Mouse (Mus musculus) limb, embryonic 14.5 days (tissue): ENCODE data around the gene 1700030J22Rik. TPM values are rescaled to one million over a fixed set of nuclear protein-coding genes. Genes with fewer than 3 reads are reported as not detected.

Source experiments
- ATAC-seq: fragments of 200-750 bp; cut with Nextera tagmentation; 2 replicates; pipeline ENCODE4 v1.8.0; 2017; ENCODE audit warnings: low read depth, moderate number of reproducible peaks, moderate TSS enrichment; ENCODE audit not compliant: low FRiP score
- DNase-seq: peaks from one replicate; pipeline ENCODE4 v3.0.0-alpha.2; 2015; ENCODE audit warnings: low spot score
- H3K27ac ChIP-seq: fragments of 300-500 bp; sonication (generic); replicated peaks from 2 replicates; pipeline ENCODE4 v1.5.1; 2014; ENCODE audit warnings: low read depth, mild to moderate bottlenecking, low read length, moderate library complexity, mixed read lengths
- H3K27me3 ChIP-seq: fragments of 300-500 bp; sonication (generic); 2 replicates; pipeline ENCODE4 v1.6.1; 2014; ENCODE audit warnings: low read length, mixed read lengths; ENCODE audit not compliant: control insufficient read depth, insufficient read depth
- H3K36me3 ChIP-seq: fragments of 300-500 bp; sonication (generic); 2 replicates; pipeline ENCODE4 v1.6.1; 2014; ENCODE audit warnings: mild to moderate bottlenecking, low read length, moderate library complexity, mixed read lengths; ENCODE audit not compliant: control insufficient read depth, insufficient read depth
- H3K4me1 ChIP-seq: fragments of 300-500 bp; sonication (generic); 2 replicates; pipeline ENCODE4 v1.6.1; 2014; ENCODE audit warnings: antibody characterized with exemption, low read length, mixed read lengths; ENCODE audit not compliant: control insufficient read depth, insufficient read depth
- H3K4me2 ChIP-seq: fragments of 300-500 bp; sonication (generic); replicated peaks from 2 replicates; pipeline ENCODE4 v1.6.1; 2014; ENCODE audit warnings: low read depth, mild to moderate bottlenecking, low read length, moderate library complexity; ENCODE audit not compliant: severe bottlenecking
- H3K4me3 ChIP-seq: fragments of 300-500 bp; sonication (generic); replicated peaks from 2 replicates; pipeline ENCODE4 v1.5.1; 2014; ENCODE audit warnings: low read length
- H3K9ac ChIP-seq: fragments of 300-500 bp; sonication (generic); 2 replicates; pipeline ENCODE4 v1.6.1; 2014; ENCODE audit warnings: mild to moderate bottlenecking, low read depth, low read length, moderate library complexity; ENCODE audit not compliant: severe bottlenecking
- H3K9me3 ChIP-seq: fragments of 300-500 bp; sonication (generic); 2 replicates; pipeline ENCODE4 v1.6.1; 2016; ENCODE audit warnings: low read length; ENCODE audit not compliant: control insufficient read depth
- POLR2A ChIP-seq: fragments of 200-500 bp; IDR thresholded peaks from 2 replicates; pipeline ENCODE4 v1.8.0; 2012; ENCODE audit warnings: inconsistent platforms, mild to moderate bottlenecking, moderate library complexity, borderline replicate concordance; ENCODE audit not compliant: insufficient read depth, insufficient read length; ENCODE audit errors: extremely low read depth
- WGBS: fragments of 180-500 bp; shearing (Covaris S2); extraction: QIAGEN DNeasy Blood & Tissue Kit; methylation state at CpG from one replicate; pipeline ENCODE4 v1.1.7; 2014; 5-methylcytosine and 5-hydroxymethylcytosine counted together
- polyA plus RNA-seq, 2 experiments: library from polyadenylated mRNA; depleted of rRNA in 1 of 2; stranded (reverse) in 1 of 2; unstranded in 1 of 2; fragments of >200 nt; fragmentation: Nextera tagmentation in 1 of 2; extraction: Ambion mirVana in 1 of 2; gene quantifications; 2 replicates each; pipeline versions ENCODE4 v1.2.1 to v1.2.3; 2012 to 2014

The 1700030J22Rik gene
- polyA plus RNA-seq, 2 experiments: 0.74 to 1.1 TPM

GRCm38 (mm10) chr8:116944385-116944696 is 34.4 kb downstream of the 1700030J22Rik start:
- Histone ChIP-seq H3K4me2 (peak overlapping the region; percentile 94), H3K27me3 (no peaks in the 10 kb centered on the region), H3K36me3 (no peaks in the 10 kb centered on the region), H3K9me3 (no peaks in the 10 kb centered on the region), H3K9ac (peak overlapping the region; percentile 85; the same call in 1 of the 2 replicates), H3K4me1 (peaks cover 10% of the 10 kb centered on the region), H3K27ac (no peak overlapping the region), H3K4me3 (peak overlapping the region; percentile 98)
- DNase-seq (no peak), ATAC-seq (no peak)
- 14% methylated on average over 4 of the region's 4 CpGs for WGBS
- TF ChIP-seq POLR2A: no peak

GRCm38 (mm10) chr8:116943555-116944384 is 35.0 kb downstream of the 1700030J22Rik start:
- Histone ChIP-seq H3K9me3 (no peaks in the 10 kb centered on the region), H3K27ac (no peak overlapping the region), H3K4me1 (peaks cover 10% of the 10 kb centered on the region), H3K4me2 (peak overlapping the region; percentile 94), H3K36me3 (no peaks in the 10 kb centered on the region), H3K4me3 (peak overlapping the region; percentile 98), H3K9ac (peak overlapping the region; percentile 85), H3K27me3 (no peaks in the 10 kb centered on the region)
- peak; percentile 61 for ATAC-seq
- no peak for TF ChIP-seq POLR2A
- 1% methylated on average over 54 of the region's 62 CpGs for WGBS
- no peak for DNase-seq

GRCm38 (mm10) chr8:116943161-116943554 is 35.6 kb downstream of the 1700030J22Rik start, which contains the start of gene Atmin:
Gene Atmin, plus strand, starts transcription at chr8:116943393.
- Histone ChIP-seq H3K9me3 (no peaks in the 10 kb centered on the region), H3K4me1 (peaks cover 10% of the 10 kb centered on the region), H3K27ac (no peak within 1 kb of the TSS), H3K4me3 (peak within 1 kb of the TSS; percentile 98), H3K9ac (peak within 1 kb of the TSS; percentile 85), H3K4me2 (peak within 1 kb of the TSS; percentile 94), H3K36me3 (peaks cover 6% of the 10 kb centered on the region), H3K27me3 (no peaks in the 10 kb centered on the region)
- peak; percentile 91 for ATAC-seq
- peak; percentile 84 for DNase-seq
- TF ChIP-seq POLR2A: 0 out of 2 replicates have a peak, but pooled peaks have one; percentile 21
- WGBS: under 1% methylated on average over 42 of the region's 46 CpGs

GRCm38 (mm10) chr8:116942284-116943058 is 36.3 kb downstream of the 1700030J22Rik start:
- ATAC-seq: no peak
- TF ChIP-seq POLR2A: no peak
- no peaks in the 10 kb centered on the region for H3K27me3 ChIP-seq
- no peak for DNase-seq
- H3K9me3 ChIP-seq: no peaks in the 10 kb centered on the region
- no peak overlapping the region for H3K4me3 ChIP-seq
- peak overlapping the region; percentile 94; the same call in 1 of the 2 replicates for H3K4me2 ChIP-seq
- no peak overlapping the region for H3K27ac ChIP-seq
- peaks cover 10% of the 10 kb centered on the region for H3K4me1 ChIP-seq
- H3K9ac ChIP-seq: no peak overlapping the region
- H3K36me3 ChIP-seq: peaks cover 13% of the 10 kb centered on the region
- WGBS: 78% methylated on average over 12 of the region's 12 CpGs

- ATAC-seq (no peak), DNase-seq (no peak)
- Histone ChIP-seq H3K27me3 (no peaks in the 10 kb centered on the region), H3K4me1 (no peaks in the 10 kb centered on the region), H3K4me3 (no peak overlapping the region), H3K4me2 (no peak overlapping the region), H3K9me3 (no peaks in the 10 kb centered on the region), H3K36me3 (peaks cover 67% of the 10 kb centered on the region), H3K27ac (no peak overlapping the region), H3K9ac (no peak overlapping the region)
- TF ChIP-seq POLR2A: no peak
- 85% methylated on average over 6 of the region's 6 CpGs for WGBS
Measured at GRCm38 (mm10) chr8:116935506-116935905, 43.3 kb downstream of the 1700030J22Rik start.
